10 mouse cellular contexts compared by ENCODE assay signal in genomic region chr7:133074462-133075133, GRCm38 (mm10). TPM values are rescaled to one million over a fixed set of nuclear protein-coding genes. Genes with fewer than 3 reads are reported as not detected.
DNase-seq lines count a peak whose midpoint lies in the region; ATAC-seq lines count a peak whose summit lies in the region.
"Had no signal": no experiment of that assay in that cellular context is flagged by ENCODE, and none has a peak within 500 bp of the region (broad histone marks: within the 10 kb centered on the region; RNA-seq: fewer than 3 reads in every experiment).

No protein-coding gene starts in this region.

- ATAC-seq in erythroblast, adult 5-6 weeks (replicated peaks; ENCODE audit: low FRiP score, poor library complexity, severe bottlenecking): no peak

- DNase-seq in cerebellum, adult 11 months: peak; percentile 41
- DNase-seq in cerebellum, adult 11-12 months: no peak
- peak; percentile 38 for DNase-seq in retina, embryonic 14.5 days (ENCODE audit: low spot score)
- no peak for DNase-seq in retina, postnatal 1 day
- peak; percentile 44 to 56 for DNase-seq in layer of hippocampus, postnatal 10 days (ENCODE audit: low spot score in 2 of 2)
- DNase-seq in urinary bladder, postnatal 36 days (ENCODE audit: low spot score in 2 of 2): no peak
- DNase-seq in spleen, postnatal 4 days (ENCODE audit: low spot score in 2 of 2): no peak
- DNase-seq: heart, postnatal 10 days had no signal

RNA-seq across cellular contexts. Expression of gene Fgfr2, which starts 48.6 kb away (rescaled TPM):
- total RNA-seq in layer of hippocampus, postnatal 10 days (2021): 10 to 100 TPM; 35.6 to 48.3 TPM
- total RNA-seq in erythroblast, adult 5-6 weeks (2015; ENCODE audit: low replicate concordance): not detected in 2 replicates
- 0.28 and 4.8 TPM in 2 replicates for total RNA-seq in erythroblast, adult 5-6 weeks (2017; ENCODE audit: low replicate concordance)
- total RNA-seq: neutrophil, adult 5-6 weeks had no signal

RNA-seq across cellular contexts. Expression of gene Ctbp2, which starts 49.6 kb away (rescaled TPM):
- 10 to 100 TPM; 62.3 to 63.6 TPM for total RNA-seq in layer of hippocampus, postnatal 10 days (2021)
- 11.1 and 21.3 TPM in 2 replicates for total RNA-seq in erythroblast, adult 5-6 weeks (2015; ENCODE audit: low replicate concordance)
- 9.5 and 11.6 TPM in 2 replicates for total RNA-seq in erythroblast, adult 5-6 weeks (2017; ENCODE audit: low replicate concordance)

Comparison
In these comparisons a context has a peak if more than half of its experiments do, and no peak if none do; other contexts are left out.
1. DNase-seq: peak in cerebellum, adult 11 months (single experiment), retina, embryonic 14.5 days (single experiment) and layer of hippocampus, postnatal 10 days (2 of 2); none in cerebellum, adult 11-12 months (single experiment), retina, postnatal 1 day (single experiment), urinary bladder, postnatal 36 days (0 of 2) and spleen, postnatal 4 days (0 of 2).
2. RNA of gene Fgfr2, which starts 48.6 kb away (total RNA-seq): 35.6 to 48.3 TPM in layer of hippocampus, postnatal 10 days; 0.28 to 4.8 TPM in erythroblast, adult 5-6 weeks; every median in the first group is over 4 times any median in the second.